Mouse (Mus musculus): ENCODE measurements around the gene Ubash3b. TPM values are rescaled to one million over a fixed set of nuclear protein-coding genes. Genes with fewer than 3 reads are reported as not detected.

The Ubash3b gene
- polyA plus RNA-seq, 2 experiments: 6.1 to 10.3 TPM

GRCm38 (mm10) chr9:41103722-41104121 lies 57.8 kb downstream of the Ubash3b start:
- DNase-seq (ENCODE audit: low spot score) (no peak), ATAC-seq (ENCODE audit: low FRiP score, low read depth) (no peak)
- 94% methylated on average over 8 of the region's 8 CpGs for WGBS
- Histone ChIP-seq H3K27ac (replicated peaks; ENCODE audit: low read depth, low read length) (no peak overlapping the region), H3K36me3 (ENCODE audit: control insufficient read depth, insufficient read depth, low read length) (no peaks in the 10 kb centered on the region), H3K9me3 (ENCODE audit: control insufficient read depth, low read length) (no peaks in the 10 kb centered on the region), H3K9ac (ENCODE audit: low read depth, low read length, severe bottlenecking) (no peak overlapping the region), H3K27me3 (ENCODE audit: control insufficient read depth, insufficient read depth, low read length) (no peaks in the 10 kb centered on the region), H3K4me1 (ENCODE audit: control insufficient read depth, insufficient read depth, low read length) (peaks cover 22% of the 10 kb centered on the region), H3K4me2 (replicated peaks; ENCODE audit: low read depth, low read length, severe bottlenecking) (no peak overlapping the region), H3K4me3 (replicated peaks; ENCODE audit: low read length) (no peak overlapping the region)
- no peak for TF ChIP-seq POLR2A (IDR thresholded peaks at IDR 0.05; ENCODE audit: borderline replicate concordance, extremely low read depth, insufficient read depth, insufficient read length)

- no peak for DNase-seq (ENCODE audit: low spot score)
- peaks cover 24% of the 10 kb centered on the region for H3K4me1 ChIP-seq (ENCODE audit: control insufficient read depth, insufficient read depth, low read length)
- no peak overlapping the region for H3K4me2 ChIP-seq (replicated peaks; ENCODE audit: low read depth, low read length, severe bottlenecking)
- WGBS: 59% methylated on average over 10 of the region's 10 CpGs
- ATAC-seq (ENCODE audit: low FRiP score, low read depth): no peak
- no peaks in the 10 kb centered on the region for H3K27me3 ChIP-seq (ENCODE audit: control insufficient read depth, insufficient read depth, low read length)
- no peak overlapping the region for H3K9ac ChIP-seq (ENCODE audit: low read depth, low read length, severe bottlenecking)
- H3K9me3 ChIP-seq (ENCODE audit: control insufficient read depth, low read length): no peaks in the 10 kb centered on the region
- no peak overlapping the region for H3K27ac ChIP-seq (replicated peaks; ENCODE audit: low read depth, low read length)
- no peak overlapping the region for H3K4me3 ChIP-seq (replicated peaks; ENCODE audit: low read length)
- TF ChIP-seq POLR2A (IDR thresholded peaks at IDR 0.05; ENCODE audit: borderline replicate concordance, extremely low read depth, insufficient read depth, insufficient read length): no peak
- no peaks in the 10 kb centered on the region for H3K36me3 ChIP-seq (ENCODE audit: control insufficient read depth, insufficient read depth, low read length)
Measured at GRCm38 (mm10) chr9:41102613-41103012, 58.9 kb downstream of the Ubash3b start.

GRCm38 (mm10) chr9:41099897-41100296 lies 61.6 kb downstream of the Ubash3b start:
- no peak for TF ChIP-seq POLR2A (IDR thresholded peaks at IDR 0.05; ENCODE audit: borderline replicate concordance, extremely low read depth, insufficient read depth, insufficient read length)
- Histone ChIP-seq H3K4me2 (replicated peaks; ENCODE audit: low read depth, low read length, severe bottlenecking) (no peak overlapping the region), H3K9ac (ENCODE audit: low read depth, low read length, severe bottlenecking) (no peak overlapping the region), H3K4me1 (ENCODE audit: control insufficient read depth, insufficient read depth, low read length) (peaks cover 22% of the 10 kb centered on the region), H3K27me3 (ENCODE audit: control insufficient read depth, insufficient read depth, low read length) (no peaks in the 10 kb centered on the region), H3K9me3 (ENCODE audit: control insufficient read depth, low read length) (no peaks in the 10 kb centered on the region), H3K4me3 (replicated peaks; ENCODE audit: low read length) (no peak overlapping the region), H3K27ac (replicated peaks; ENCODE audit: low read depth, low read length) (no peak overlapping the region), H3K36me3 (ENCODE audit: control insufficient read depth, insufficient read depth, low read length) (no peaks in the 10 kb centered on the region)
- DNase-seq (ENCODE audit: low spot score) (no peak), ATAC-seq (ENCODE audit: low FRiP score, low read depth) (no peak)
- WGBS: 70% methylated on average over 8 of the region's 8 CpGs

- Histone ChIP-seq H3K9me3 (ENCODE audit: control insufficient read depth, low read length) (no peaks in the 10 kb centered on the region), H3K9ac (ENCODE audit: low read depth, low read length, severe bottlenecking) (no peak overlapping the region), H3K27ac (replicated peaks; ENCODE audit: low read depth, low read length) (0 out of 2 replicates have a peak overlapping the region, but pooled peaks have one; percentile 22), H3K36me3 (ENCODE audit: control insufficient read depth, insufficient read depth, low read length) (no peaks in the 10 kb centered on the region), H3K4me2 (replicated peaks; ENCODE audit: low read depth, low read length, severe bottlenecking) (no peak overlapping the region), H3K4me1 (ENCODE audit: control insufficient read depth, insufficient read depth, low read length) (peaks cover 22% of the 10 kb centered on the region), H3K4me3 (replicated peaks; ENCODE audit: low read length) (no peak overlapping the region), H3K27me3 (ENCODE audit: control insufficient read depth, insufficient read depth, low read length) (no peaks in the 10 kb centered on the region)
- peak; percentile 31 for DNase-seq (ENCODE audit: low spot score)
- TF ChIP-seq POLR2A (IDR thresholded peaks at IDR 0.05; ENCODE audit: borderline replicate concordance, extremely low read depth, insufficient read depth, insufficient read length): no peak
- ATAC-seq (ENCODE audit: low FRiP score, low read depth): no peak
- 25% methylated on average over 5 of the region's 5 CpGs for WGBS
Measured at GRCm38 (mm10) chr9:41099067-41099466, 62.4 kb downstream of the Ubash3b start.

- DNase-seq (ENCODE audit: low spot score): no peak
- peaks cover 22% of the 10 kb centered on the region for H3K4me1 ChIP-seq (ENCODE audit: control insufficient read depth, insufficient read depth, low read length)
Measured at GRCm38 (mm10) chr9:41098065-41098464, 63.4 kb downstream of the Ubash3b start.

GRCm38 (mm10) chr9:41091993-41092392 lies 69.5 kb downstream of the Ubash3b start:
- H3K36me3 ChIP-seq (ENCODE audit: control insufficient read depth, insufficient read depth, low read length): no peaks in the 10 kb centered on the region
- no peak for TF ChIP-seq POLR2A (IDR thresholded peaks at IDR 0.05; ENCODE audit: borderline replicate concordance, extremely low read depth, insufficient read depth, insufficient read length)
- ATAC-seq (ENCODE audit: low FRiP score, low read depth): no peak
- 91% methylated on average over 12 of the region's 12 CpGs for WGBS
- H3K9ac ChIP-seq (ENCODE audit: low read depth, low read length, severe bottlenecking): no peak overlapping the region
- DNase-seq (ENCODE audit: low spot score): no peak
- no peak overlapping the region for H3K27ac ChIP-seq (replicated peaks; ENCODE audit: low read depth, low read length)
- H3K27me3 ChIP-seq (ENCODE audit: control insufficient read depth, insufficient read depth, low read length): no peaks in the 10 kb centered on the region
- no peaks in the 10 kb centered on the region for H3K9me3 ChIP-seq (ENCODE audit: control insufficient read depth, low read length)
- H3K4me1 ChIP-seq (ENCODE audit: control insufficient read depth, insufficient read depth, low read length): peaks cover 4% of the 10 kb centered on the region; the same call in 1 of the 2 replicates
- H3K4me2 ChIP-seq (replicated peaks; ENCODE audit: low read depth, low read length, severe bottlenecking): no peak overlapping the region
- no peak overlapping the region for H3K4me3 ChIP-seq (replicated peaks; ENCODE audit: low read length)

More at GRCm38 (mm10) chr9:41098065-41098464, 63.4 kb downstream of the Ubash3b start:
- H3K27me3 ChIP-seq (ENCODE audit: control insufficient read depth, insufficient read depth, low read length): no peaks in the 10 kb centered on the region
- TF ChIP-seq POLR2A (IDR thresholded peaks at IDR 0.05; ENCODE audit: borderline replicate concordance, extremely low read depth, insufficient read depth, insufficient read length): no peak
- H3K4me2 ChIP-seq (replicated peaks; ENCODE audit: low read depth, low read length, severe bottlenecking): no peak overlapping the region
- 0 out of 2 replicates have a peak overlapping the region, but pooled peaks have one; percentile 22 for H3K27ac ChIP-seq (replicated peaks; ENCODE audit: low read depth, low read length)
- H3K36me3 ChIP-seq (ENCODE audit: control insufficient read depth, insufficient read depth, low read length): no peaks in the 10 kb centered on the region
- no peak overlapping the region for H3K4me3 ChIP-seq (replicated peaks; ENCODE audit: low read length)
- ATAC-seq (ENCODE audit: low FRiP score, low read depth): no peak
- H3K9ac ChIP-seq (ENCODE audit: low read depth, low read length, severe bottlenecking): no peak overlapping the region
- no peaks in the 10 kb centered on the region for H3K9me3 ChIP-seq (ENCODE audit: control insufficient read depth, low read length)
- 21% methylated on average over 6 of the region's 6 CpGs for WGBS

All from limb, embryonic 14.5 days (tissue).